ENCODE assay signal across 8 mouse cellular contexts in genomic region chr11:61493525-61494128, GRCm38 (mm10). TPM values are rescaled to one million over a fixed set of nuclear protein-coding genes. Genes with fewer than 3 reads are reported as not detected.
DNase-seq lines count a peak whose midpoint lies in the region; ATAC-seq and TF ChIP-seq lines count a peak whose summit lies in the region.

No protein-coding gene starts in this region.

- no peak for TF ChIP-seq CTCF in heart, adult 2 months (IDR thresholded peaks at IDR 0.05)
- TF ChIP-seq CTCF in ES-Bruce4 (IDR thresholded peaks at IDR 0.05; ENCODE audit: low read depth, low read length): no peak

- TF ChIP-seq EP300 in heart, adult 2 months (IDR thresholded peaks at IDR 0.05; ENCODE audit: insufficient read depth, low read depth, low read length): no peak
- TF ChIP-seq EP300 in ES-Bruce4 (IDR thresholded peaks at IDR 0.05; ENCODE audit: insufficient read depth, low read depth, low read length): no peak

- H3K27me3 ChIP-seq in heart, adult 2 months (ENCODE audit: control insufficient read depth, insufficient read depth, low read length): no peaks in the 10 kb centered on the region
- no peaks in the 10 kb centered on the region for H3K27me3 ChIP-seq in ES-Bruce4 (ENCODE audit: control insufficient read depth, insufficient read depth, low read length, poor library complexity, severe bottlenecking)
- no peaks in the 10 kb centered on the region for H3K27me3 ChIP-seq in heart, embryonic 16.5 days (ENCODE audit: control insufficient read depth, insufficient read depth, low read length)
- no peaks in the 10 kb centered on the region for H3K27me3 ChIP-seq in limb, embryonic 10.5 days (ENCODE audit: low read depth, poor library complexity, severe bottlenecking)
- H3K27me3 ChIP-seq in midbrain, embryonic 15.5 days (replicated peaks): no peaks in the 10 kb centered on the region

- under 1% methylated on average over 50 of the region's 50 CpGs for WGBS in heart, adult 2 months
- 1% methylated on average over 50 of the region's 50 CpGs for WGBS in heart, embryonic 16.5 days
- WGBS in limb, embryonic 10.5 days: 2% methylated on average over 50 of the region's 50 CpGs
- under 1% methylated on average over 43 of the region's 50 CpGs for WGBS in midbrain, embryonic 15.5 days

- ATAC-seq in heart, embryonic 16.5 days (replicated peaks; ENCODE audit: extremely low read depth, insufficient read depth, low FRiP score): peak; percentile 34; the same call in 1 of the 2 replicates
- peak; percentile 74 for ATAC-seq in midbrain, embryonic 15.5 days (replicated peaks)

- no peaks in the 10 kb centered on the region for H3K9me3 ChIP-seq in ES-Bruce4 (replicated peaks; ENCODE audit: control insufficient read depth, insufficient read depth, low read length, poor library complexity, severe bottlenecking)
- H3K9me3 ChIP-seq in heart, embryonic 16.5 days (replicated peaks; ENCODE audit: control insufficient read depth, low read length): no peaks in the 10 kb centered on the region; the same call in 1 of the 2 replicates
- H3K9me3 ChIP-seq in limb, embryonic 10.5 days (replicated peaks): no peaks in the 10 kb centered on the region
- no peaks in the 10 kb centered on the region for H3K9me3 ChIP-seq in midbrain, embryonic 15.5 days

- H3K9ac ChIP-seq in heart, adult 2 months (ENCODE audit: low read depth, low read length): peak overlapping the region; percentile 84
- H3K9ac ChIP-seq in ES-Bruce4 (ENCODE audit: low read depth, poor library complexity, severe bottlenecking): peak overlapping the region; percentile 86
- H3K9ac ChIP-seq in heart, embryonic 16.5 days (ENCODE audit: low read length): peak overlapping the region; percentile 80
- peak overlapping the region; percentile 67 for H3K9ac ChIP-seq in midbrain, embryonic 15.5 days

- peak overlapping the region; percentile 82 for H3K4me3 ChIP-seq in heart, adult 2 months
- peak overlapping the region; percentile 96 for H3K4me3 ChIP-seq in ES-Bruce4 (ENCODE audit: low read depth, low read length)
- peak overlapping the region; percentile 73 for H3K4me3 ChIP-seq in heart, embryonic 16.5 days (ENCODE audit: low read length)
- H3K4me3 ChIP-seq in limb, embryonic 10.5 days: peak overlapping the region; percentile 89
- H3K4me3 ChIP-seq in midbrain, embryonic 15.5 days: peak overlapping the region; percentile 86

- peaks cover 4% of the 10 kb centered on the region for H3K4me1 ChIP-seq in heart, adult 2 months (ENCODE audit: control insufficient read depth, insufficient read depth, low read length)
- H3K4me1 ChIP-seq in ES-Bruce4 (ENCODE audit: control insufficient read depth, insufficient read depth, low read length): no peaks in the 10 kb centered on the region
- H3K4me1 ChIP-seq in heart, embryonic 16.5 days (ENCODE audit: control insufficient read depth, insufficient read depth, low read length): peaks cover 11% of the 10 kb centered on the region
- peaks cover 36% of the 10 kb centered on the region for H3K4me1 ChIP-seq in limb, embryonic 10.5 days
- H3K4me1 ChIP-seq in midbrain, embryonic 15.5 days: peaks cover 27% of the 10 kb centered on the region

- peak overlapping the region; percentile 90 for H3K27ac ChIP-seq in heart, adult 2 months
- no peak overlapping the region for H3K27ac ChIP-seq in ES-Bruce4 (ENCODE audit: insufficient read depth, low read length)
- H3K27ac ChIP-seq in heart, embryonic 16.5 days (ENCODE audit: low read length): peak overlapping the region; percentile 74
- peak overlapping the region; percentile 93 for H3K27ac ChIP-seq in limb, embryonic 10.5 days
- peak overlapping the region; percentile 89 for H3K27ac ChIP-seq in midbrain, embryonic 15.5 days

- intact Hi-C loops in heart, adult 2 months (cut with DNase I): loop anchor here (5.0 kb wide), 1 partner anchor 316 kb away; the partner anchor contains the start of gene Usp22

- no peaks in the 10 kb centered on the region for H3K36me3 ChIP-seq in heart, adult 2 months (ENCODE audit: control insufficient read depth, insufficient read depth, low read length)
- H3K36me3 ChIP-seq in ES-Bruce4 (ENCODE audit: control insufficient read depth, insufficient read depth, low read length, poor library complexity, severe bottlenecking): peaks cover 33% of the 10 kb centered on the region
- peaks cover 26% of the 10 kb centered on the region for H3K36me3 ChIP-seq in heart, embryonic 16.5 days (ENCODE audit: control insufficient read depth, insufficient read depth)
- peaks cover 44% of the 10 kb centered on the region for H3K36me3 ChIP-seq in limb, embryonic 10.5 days
- peaks cover 21% of the 10 kb centered on the region for H3K36me3 ChIP-seq in midbrain, embryonic 15.5 days (replicated peaks)

- H3K4me2 ChIP-seq in heart, embryonic 16.5 days (ENCODE audit: low read depth, low read length): peak overlapping the region; percentile 91
- H3K4me2 ChIP-seq in midbrain, embryonic 15.5 days: peak overlapping the region; percentile 66

- no peaks in the 10 kb centered on the region for H3K79me2 ChIP-seq in heart, adult 2 months (replicated peaks; ENCODE audit: control insufficient read depth, insufficient read depth, low read length)

- DNase-seq in heart, adult 2 months: peak in 1 of 2 experiments; percentile 53
- DNase-seq in heart, adult 11 months: no peak
- DNase-seq in cerebellum, adult 8-10 months: peak; percentile 57
- no peak for DNase-seq in limb, embryonic 10.5 days (ENCODE audit: low spot score)
- no peak for DNase-seq in retina, embryonic 14.5 days (ENCODE audit: low spot score)

- TF ChIP-seq POLR2A in heart, adult 2 months (IDR thresholded peaks at IDR 0.05; ENCODE audit: insufficient read depth, low read depth, low read length): no peak
- no peak for TF ChIP-seq POLR2A in ES-Bruce4 (IDR thresholded peaks at IDR 0.05; ENCODE audit: insufficient read depth, low read length)

RNA-seq across cellular contexts. Expression of gene Mapk7, which starts 0.6 kb away (rescaled TPM):
- total RNA-seq in heart, adult 2 months (2021): 1 to 10 TPM; 5.5 to 6.0 TPM
- 11.9 and 12.6 TPM in 2 replicates for polyA plus RNA-seq in heart, adult 2 months (2012; rRNA removed)
- polyA plus RNA-seq in ES-Bruce4 (2011; ENCODE audit: insufficient read depth, insufficient read length, low read depth, missing spikeins): 33.3 and 35.1 TPM in 2 replicates
- polyA plus RNA-seq in heart, embryonic 16.5 days (2015; fragmentation: Nextera tagmentation; extraction: Ambion mirVana): 27.4 and 28.9 TPM in 2 replicates
- polyA plus RNA-seq in limb, embryonic 10.5 days (2016; fragmentation: Nextera tagmentation; extraction: Ambion mirVana): 87.2 and 94.7 TPM in 2 replicates
- 72.3 and 73.1 TPM in 2 replicates for polyA plus RNA-seq in midbrain, embryonic 15.5 days (2015; fragmentation: Nextera tagmentation; extraction: Ambion mirVana)

RNA-seq across cellular contexts. Expression of gene Mfap4, which starts 8.4 kb away (rescaled TPM):
- total RNA-seq in heart, adult 2 months (2021): 10 to 100 TPM; 18.4 to 22.9 TPM
- 125 and 143 TPM in 2 replicates for polyA plus RNA-seq in heart, adult 2 months (2012; rRNA removed)
- 1.3 and 1.9 TPM in 2 replicates for polyA plus RNA-seq in ES-Bruce4 (2011; ENCODE audit: insufficient read depth, insufficient read length, low read depth, missing spikeins)
- polyA plus RNA-seq in heart, embryonic 16.5 days (2015; fragmentation: Nextera tagmentation; extraction: Ambion mirVana): 125 and 225 TPM in 2 replicates
- polyA plus RNA-seq in limb, embryonic 10.5 days (2016; fragmentation: Nextera tagmentation; extraction: Ambion mirVana): 124 and 208 TPM in 2 replicates
- polyA plus RNA-seq in midbrain, embryonic 15.5 days (2015; fragmentation: Nextera tagmentation; extraction: Ambion mirVana): 23.5 and 29.8 TPM in 2 replicates

RNA-seq across cellular contexts. Expression of gene B9d1, which starts 11.3 kb away (rescaled TPM):
- 1 to 10 TPM; 8.0 to 9.3 TPM for total RNA-seq in heart, adult 2 months (2021)
- polyA plus RNA-seq in heart, adult 2 months (2012; rRNA removed): 10.6 and 15.6 TPM in 2 replicates
- 18.7 and 20.8 TPM in 2 replicates for polyA plus RNA-seq in ES-Bruce4 (2011; ENCODE audit: insufficient read depth, insufficient read length, low read depth, missing spikeins)
- polyA plus RNA-seq in heart, embryonic 16.5 days (2015; fragmentation: Nextera tagmentation; extraction: Ambion mirVana): 11.6 and 13.3 TPM in 2 replicates
- 45.3 and 46.7 TPM in 2 replicates for polyA plus RNA-seq in limb, embryonic 10.5 days (2016; fragmentation: Nextera tagmentation; extraction: Ambion mirVana)
- polyA plus RNA-seq in midbrain, embryonic 15.5 days (2015; fragmentation: Nextera tagmentation; extraction: Ambion mirVana): 34.9 and 38.9 TPM in 2 replicates

RNA-seq across cellular contexts. Expression of gene Rnf112, which starts 39.7 kb away (rescaled TPM):
- total RNA-seq in heart, adult 2 months (2021): under 1 TPM; 0.10 to 0.30 TPM
- polyA plus RNA-seq in heart, adult 2 months (2012; rRNA removed): 0.15 and 0.18 TPM in 2 replicates
- polyA plus RNA-seq in ES-Bruce4 (2011; ENCODE audit: insufficient read depth, insufficient read length, low read depth, missing spikeins): not detected in 2 replicates
- 0.07 and 0.29 TPM in 2 replicates for polyA plus RNA-seq in heart, embryonic 16.5 days (2015; fragmentation: Nextera tagmentation; extraction: Ambion mirVana)
- 0.10 and 0.23 TPM in 2 replicates for polyA plus RNA-seq in limb, embryonic 10.5 days (2016; fragmentation: Nextera tagmentation; extraction: Ambion mirVana)
- 34.4 and 38.5 TPM in 2 replicates for polyA plus RNA-seq in midbrain, embryonic 15.5 days (2015; fragmentation: Nextera tagmentation; extraction: Ambion mirVana)
